Mouse (Mus musculus): Measurements from ENCODE around the gene Piezo1.

The Piezo1 gene

GRCm38 (mm10) chr8:122546066-122546755 lies 4.9 kb downstream of the Piezo1 start:
- peak; percentile 83 for DNase-seq (ENCODE audit: low spot score)

DNA sequence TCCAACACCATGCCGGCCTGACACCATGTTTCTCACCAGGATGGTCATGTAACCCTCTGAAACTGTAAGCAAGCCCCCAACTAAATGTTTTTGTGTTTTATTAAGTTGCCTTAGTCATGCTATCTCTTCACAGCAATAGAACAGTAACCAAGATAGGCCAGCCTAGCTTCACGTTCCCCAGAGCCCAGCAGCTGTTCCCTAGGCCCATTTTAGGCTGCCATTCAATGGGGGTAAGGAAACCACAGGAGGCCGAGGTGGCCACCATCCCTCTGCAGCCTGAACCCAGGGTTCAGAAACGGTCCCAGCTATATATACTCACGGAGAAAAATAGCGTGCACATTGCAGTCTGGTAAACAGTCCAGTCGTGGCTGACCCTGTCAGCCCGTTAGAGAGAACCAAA lies 7.0 kb downstream of the Piezo1 start:
- DNase-seq (ENCODE audit: low spot score) = no peak

DNA sequence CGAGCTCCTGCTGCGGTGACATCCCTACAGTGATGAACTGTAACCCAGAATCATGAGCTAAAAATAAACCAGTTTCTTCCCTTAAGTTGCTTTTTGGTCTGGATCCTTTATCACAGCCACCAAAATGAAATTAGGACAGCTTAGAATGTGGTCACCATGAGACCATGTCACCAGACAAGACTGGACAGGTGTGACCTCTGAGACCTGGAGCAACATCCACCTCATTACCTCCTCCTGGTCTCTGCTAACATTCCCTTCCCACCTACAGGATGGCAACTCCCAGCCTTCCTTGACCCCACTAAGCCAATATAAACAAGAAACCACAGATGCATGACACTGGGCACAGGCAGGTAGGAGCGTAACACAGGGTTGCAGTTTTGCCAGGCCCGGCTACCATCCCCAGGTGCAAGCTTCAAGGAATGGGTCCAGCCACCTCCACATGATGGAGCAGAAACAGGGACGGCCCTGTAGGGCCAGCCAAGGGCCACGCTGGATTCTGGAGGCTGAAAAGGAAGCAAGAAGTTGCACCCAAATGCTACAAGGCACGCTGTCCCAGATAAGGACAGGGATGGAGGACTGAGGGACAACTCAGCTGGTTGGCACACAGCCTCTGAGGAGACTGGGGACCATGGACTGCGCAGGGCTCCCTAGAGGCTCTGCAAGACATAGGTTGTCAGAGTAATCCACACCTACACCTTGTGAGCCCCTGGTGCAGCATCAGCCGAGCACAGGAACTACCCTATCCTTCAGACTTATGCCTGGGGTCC lies 12.6 kb downstream of the Piezo1 start:
- DNase-seq (ENCODE audit: low spot score) = no peak

GRCm38 (mm10) chr8:122537812-122538211 lies 13.3 kb downstream of the Piezo1 start:
- DNase-seq (ENCODE audit: low spot score) = peak; percentile 84

DNA sequence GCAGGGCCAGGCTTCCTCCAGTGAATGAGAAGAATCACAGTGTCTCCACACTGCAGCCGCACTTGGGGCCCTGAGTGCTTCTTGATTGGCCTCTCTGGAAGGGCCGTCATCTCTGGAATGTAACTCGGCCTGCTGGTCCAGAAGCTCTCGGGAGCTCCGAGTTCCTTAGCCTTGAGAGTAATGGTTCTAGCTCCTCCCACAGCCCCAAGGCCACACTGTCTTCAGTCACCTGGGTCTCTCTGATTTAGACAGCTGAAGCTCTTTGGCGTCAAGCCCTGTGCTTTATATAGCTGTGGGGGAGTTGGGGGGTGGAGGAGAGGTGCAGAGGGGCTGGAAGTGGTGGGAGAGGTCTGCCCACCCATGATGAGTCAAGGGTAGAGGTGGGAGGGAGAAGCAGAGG lies 14.1 kb downstream of the Piezo1 start:
- no peak for DNase-seq (ENCODE audit: low spot score)

DNA sequence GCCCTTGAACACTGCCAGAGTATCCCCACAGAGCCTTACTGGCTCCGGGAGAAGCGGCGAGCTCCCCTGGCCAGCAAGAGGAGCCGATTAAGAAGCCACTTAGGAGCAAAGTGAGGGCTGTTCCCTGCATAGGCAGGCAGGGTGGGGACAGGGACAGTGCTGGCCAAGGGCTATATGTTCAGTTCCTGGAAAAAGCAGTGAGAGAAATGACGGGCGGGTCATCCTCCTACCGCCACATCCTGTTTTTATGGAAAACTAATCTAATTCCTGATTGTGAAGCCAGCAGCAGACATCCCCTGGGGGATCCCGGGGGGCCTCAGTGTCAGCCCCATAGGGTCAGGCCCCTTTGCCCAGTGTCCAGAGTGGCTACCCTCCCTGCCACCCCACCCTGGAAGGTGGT lies 19.8 kb downstream of the Piezo1 start:
- DNase-seq (ENCODE audit: low spot score) = no peak

DNA sequence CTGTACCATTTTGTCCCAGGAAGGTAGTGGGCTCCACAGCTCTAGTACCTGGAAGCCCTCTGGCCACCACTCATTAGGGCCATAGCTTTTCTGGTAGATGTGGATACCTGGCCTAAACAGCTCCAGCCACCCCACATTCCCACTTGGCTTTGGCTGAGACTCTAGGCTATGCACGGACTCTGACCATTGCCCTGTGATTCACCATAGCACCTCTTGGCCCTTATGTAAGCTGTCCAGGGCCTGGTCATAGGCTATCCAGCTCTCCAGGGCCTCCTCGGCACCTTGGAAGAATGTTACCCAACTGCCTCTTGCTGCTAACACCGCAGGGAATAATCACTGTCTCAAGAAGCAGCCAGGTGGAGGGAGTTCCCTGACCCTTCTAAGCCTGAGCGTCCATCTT lies 22.0 kb downstream of the Piezo1 start:
- no peak for DNase-seq (ENCODE audit: low spot score)

GRCm38 (mm10) chr8:122527937-122528336 lies 23.2 kb downstream of the Piezo1 start:
- DNase-seq (ENCODE audit: low spot score) = no peak

- no peak for DNase-seq (ENCODE audit: low spot score)
Measured at GRCm38 (mm10) chr8:122526526-122527170, 24.5 kb downstream of the Piezo1 start.

GRCm38 (mm10) chr8:122526084-122526483 lies 25.0 kb downstream of the Piezo1 start:
- DNase-seq (ENCODE audit: low spot score) = no peak

DNA sequence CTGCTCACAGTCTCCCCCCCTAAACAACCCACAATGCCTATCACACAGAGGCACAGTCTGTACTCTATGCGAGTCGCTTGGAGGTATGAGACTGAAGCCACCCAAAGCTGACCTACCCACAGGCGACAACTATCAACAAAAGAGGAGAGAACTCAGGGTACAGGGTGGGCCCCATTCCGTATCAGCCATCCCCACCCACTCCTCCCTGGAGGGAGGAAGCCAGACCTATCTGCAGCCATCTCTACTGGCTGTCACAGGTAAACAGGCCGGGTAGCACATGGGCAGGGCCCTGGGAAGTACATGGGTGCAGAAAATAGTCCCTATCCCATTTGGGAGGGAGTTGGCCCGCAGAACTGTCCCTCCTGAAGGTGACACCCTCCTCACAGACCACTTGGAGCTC lies 26.1 kb downstream of the Piezo1 start:
- DNase-seq (ENCODE audit: low spot score) = no peak

- no peak for DNase-seq (ENCODE audit: low spot score)
Measured at GRCm38 (mm10) chr8:122524506-122524905, 26.6 kb downstream of the Piezo1 start.

DNA sequence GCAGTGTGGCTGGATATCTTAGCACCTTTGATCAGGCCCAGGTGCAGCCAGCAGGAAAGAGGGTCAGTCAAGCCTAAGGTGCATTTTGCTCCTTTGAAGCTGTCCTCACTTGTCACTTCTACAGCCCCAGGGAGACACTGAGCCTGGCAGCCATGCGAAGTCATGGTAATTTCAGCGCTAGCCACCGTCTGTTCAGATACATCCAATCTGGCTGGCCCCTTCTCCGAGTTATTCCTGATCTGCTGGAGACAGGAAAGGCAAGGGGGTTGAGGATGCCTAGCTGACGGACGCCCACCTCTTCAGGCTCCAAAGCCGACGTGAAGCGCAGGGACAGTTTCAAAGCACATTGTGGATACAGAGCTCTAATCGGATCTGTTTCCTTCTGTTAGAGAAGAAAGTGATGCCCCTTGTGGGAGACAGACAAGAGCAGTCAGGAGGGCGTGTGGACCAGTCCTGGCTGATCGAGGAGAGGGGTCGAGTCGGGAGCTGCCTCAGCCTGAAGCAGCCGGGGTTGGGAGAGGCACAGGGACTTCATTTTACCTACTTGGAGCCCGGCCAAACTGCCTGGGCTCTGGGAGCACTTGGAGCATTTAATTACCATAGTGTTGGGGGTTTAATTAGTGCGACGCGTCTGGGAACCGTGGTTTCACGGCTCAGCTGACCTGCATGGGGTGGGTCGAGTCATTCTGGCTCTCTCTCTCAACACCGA lies 27.3 kb downstream of the Piezo1 start:
- no peak for DNase-seq (ENCODE audit: low spot score)

DNA sequence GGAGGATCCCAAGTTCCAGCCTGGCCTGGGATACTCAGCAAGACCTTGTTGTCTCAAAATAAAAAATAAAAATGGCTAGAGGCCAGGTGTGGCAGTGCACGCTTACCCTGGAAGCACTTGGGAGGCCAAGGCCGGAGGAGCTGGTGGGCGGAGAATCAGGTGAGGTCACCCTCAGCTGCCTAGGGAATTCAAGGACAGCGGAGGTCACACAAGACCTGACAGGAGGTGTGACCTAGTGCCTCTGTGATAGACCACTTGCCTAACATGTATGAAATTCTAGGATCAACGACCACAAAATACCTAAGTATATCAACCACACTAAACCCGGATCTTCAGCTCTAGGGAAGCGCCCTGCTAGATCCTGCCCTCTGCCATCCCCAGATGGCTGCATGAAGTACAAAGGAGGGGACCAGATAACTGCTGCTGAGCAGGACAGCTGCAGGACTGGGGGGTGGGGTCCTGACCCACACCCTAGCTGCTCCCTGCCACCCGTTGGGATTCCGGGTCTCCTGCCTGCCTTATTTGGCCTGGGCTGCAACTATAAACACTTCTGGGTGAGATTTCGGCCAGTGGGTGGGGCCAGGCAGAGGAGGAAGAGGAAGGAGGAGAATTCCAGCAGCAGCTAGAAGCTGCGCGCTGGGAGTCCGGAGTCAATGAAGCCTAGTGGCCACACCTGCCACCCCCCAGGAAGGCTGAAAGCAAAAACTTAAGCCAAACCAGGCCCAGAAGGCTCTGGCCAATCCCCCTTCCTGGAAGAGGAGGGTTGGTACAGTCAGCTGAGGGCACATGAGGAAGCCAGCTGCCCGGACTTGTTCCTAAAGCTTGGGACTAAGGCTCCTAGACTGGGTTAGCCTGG lies 28.1 kb downstream of the Piezo1 start:
- DNase-seq (ENCODE audit: low spot score) = no peak

GRCm38 (mm10) chr8:122520611-122521010 lies 30.5 kb downstream of the Piezo1 start:
- DNase-seq (ENCODE audit: low spot score) = no peak

GRCm38 (mm10) chr8:122517541-122518190 lies 33.5 kb downstream of the Piezo1 start:
- no peak for DNase-seq (ENCODE audit: low spot score)

- no peak for DNase-seq (ENCODE audit: low spot score)
Measured at GRCm38 (mm10) chr8:122515699-122516098, 35.4 kb downstream of the Piezo1 start.

GRCm38 (mm10) chr8:122512392-122512791 lies 38.7 kb downstream of the Piezo1 start:
- DNase-seq (ENCODE audit: low spot score) = no peak

- DNase-seq (ENCODE audit: low spot score) = no peak
Measured at GRCm38 (mm10) chr8:122511552-122511951, 39.6 kb downstream of the Piezo1 start.

GRCm38 (mm10) chr8:122500856-122501255 lies 50.3 kb downstream of the Piezo1 start:
- DNase-seq (ENCODE audit: low spot score) = peak; percentile 81

GRCm38 (mm10) chr8:122497912-122498311 lies 53.2 kb downstream of the Piezo1 start:
- no peak for DNase-seq (ENCODE audit: low spot score)
